Mouse (Mus musculus): ENCODE results near the gene Caly.

DNA sequence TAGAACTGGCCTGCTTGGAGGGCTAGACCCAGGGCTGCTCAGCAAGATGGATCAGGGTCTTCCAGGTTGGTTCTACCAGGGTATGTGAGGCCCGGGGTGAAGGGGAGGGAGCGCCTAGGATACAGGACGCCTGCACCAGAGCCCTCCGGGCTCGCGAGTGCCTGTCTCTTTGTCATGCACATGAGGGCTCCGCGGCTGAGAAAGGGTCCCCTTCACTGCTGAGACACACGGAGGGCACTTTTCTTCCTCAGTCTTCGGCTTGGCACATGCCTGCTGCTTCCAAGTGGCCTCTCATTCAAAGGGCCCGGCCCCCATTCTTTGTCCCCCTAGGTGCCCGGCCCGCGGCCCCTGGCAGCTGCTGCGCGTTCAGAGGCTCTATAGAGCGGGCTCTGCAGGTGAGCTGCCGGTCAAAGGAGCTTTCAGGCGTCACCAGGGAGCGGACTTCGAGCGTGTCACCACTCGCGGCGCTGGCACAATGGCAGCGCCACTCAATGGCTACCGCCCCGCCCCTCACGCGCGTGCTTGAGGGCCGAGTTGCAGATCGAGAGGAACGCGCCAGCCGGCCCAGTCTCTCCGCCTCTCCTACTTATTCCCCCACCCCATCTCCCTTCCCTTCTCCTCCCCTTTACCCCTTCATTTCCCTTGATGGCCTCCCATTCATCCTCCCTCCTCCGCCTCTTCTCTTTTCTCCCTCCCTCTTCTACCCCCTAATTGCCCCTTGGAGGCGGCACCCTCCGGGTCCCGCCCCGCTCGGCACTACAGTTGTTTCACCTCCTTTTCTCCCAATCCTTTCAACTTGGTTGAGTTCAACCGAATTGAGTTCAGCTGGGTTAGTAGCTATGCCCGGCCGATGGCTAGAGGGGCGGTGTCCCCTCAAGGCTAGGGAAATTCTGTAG, 21.2 kb downstream of the Caly start:
- TF ChIP-seq ZC3H11A (IDR thresholded peaks at IDR 0.05; ENCODE audit: borderline replicate concordance, low read depth, low read length) (no peak), ZNF384 (IDR thresholded peaks at IDR 0.05; ENCODE audit: low read depth, low read length) (no peak), HCFC1 (IDR thresholded peaks at IDR 0.05; ENCODE audit: borderline replicate concordance, insufficient read depth, low read length) (no peak), CHD2 (IDR thresholded peaks at IDR 0.05; ENCODE audit: low read depth, low read length) (no peak)

Data from ES-E14 (cell line).